Mouse (Mus musculus) liver, adult 2 months (tissue): Measurements from ENCODE around the gene Vpreb3. TPM values are rescaled to one million over a fixed set of nuclear protein-coding genes. Genes with fewer than 3 reads are reported as not detected.
A peak's percentile ranks its signal among the peaks of the same experiment; 100 is the strongest.

ENCODE experiments used
- DNase-seq: peaks from one replicate; pipeline ENCODE4 v3.0.0-alpha.2; 2011; ENCODE audit warnings: low read depth, low spot score; ENCODE audit errors: extremely low read depth
- H3K27ac ChIP-seq: fragments of 200-500 bp; replicated peaks from 2 replicates; pipeline ENCODE4 v1.5.1; 2012; ENCODE audit warnings: low read depth, mild to moderate bottlenecking, control low read depth, inconsistent platforms, low read length; ENCODE audit not compliant: insufficient read depth
- H3K27me3 ChIP-seq: fragments of 200-500 bp; 2 replicates; pipeline ENCODE4 v1.6.1; 2012; ENCODE audit warnings: mild to moderate bottlenecking, moderate library complexity, low read length, inconsistent platforms; ENCODE audit not compliant: control insufficient read depth, insufficient read depth
- H3K36me3 ChIP-seq: fragments of 200-500 bp; 2 replicates; pipeline ENCODE4 v1.6.1; 2012; ENCODE audit warnings: low read length, inconsistent platforms; ENCODE audit not compliant: control insufficient read depth, insufficient read depth
- H3K4me1 ChIP-seq: fragments of 200-500 bp; 2 replicates; pipeline ENCODE4 v1.6.1; 2011; ENCODE audit warnings: low read length; ENCODE audit not compliant: control insufficient read depth, insufficient read depth
- H3K4me3 ChIP-seq: fragments of 200-500 bp; 2 replicates; pipeline ENCODE4 v1.5.1; 2011; ENCODE audit warnings: low read depth, mild to moderate bottlenecking, control low read depth, low read length, moderate library complexity; ENCODE audit not compliant: insufficient read depth
- H3K79me2 ChIP-seq: fragments of 200-500 bp; 2 replicates; pipeline ENCODE4 v1.6.1; 2012; ENCODE audit warnings: inconsistent platforms, mild to moderate bottlenecking, low read length, moderate library complexity; ENCODE audit not compliant: control insufficient read depth, insufficient read depth
- H3K9ac ChIP-seq: fragments of 200-500 bp; 2 replicates; pipeline ENCODE4 v1.6.1; 2012; ENCODE audit warnings: low read depth, mild to moderate bottlenecking, control low read depth, inconsistent platforms, low read length
- CTCF ChIP-seq: fragments of 200-500 bp; IDR thresholded peaks from 2 replicates; pipeline ENCODE4 v1.5.1; 2011; ENCODE audit warnings: low read depth, low read length, control low read depth
- POLR2A ChIP-seq: fragments of 200-500 bp; IDR thresholded peaks from 2 replicates; pipeline ENCODE4 v1.6.1; 2011; ENCODE audit warnings: low read length, control low read depth; ENCODE audit not compliant: insufficient read depth; ENCODE audit errors: extremely low read depth
- WGBS: fragments of 180-500 bp; shearing (Covaris S2); methylation state at CpG from one replicate; pipeline ENCODE4 v1.1.7; 2018; 5-methylcytosine and 5-hydroxymethylcytosine counted together
- polyA plus RNA-seq: library from polyadenylated mRNA; depleted of rRNA; stranded (reverse); fragments of >200 nt; gene quantifications from 2 replicates; pipeline ENCODE4 v1.2.3, GENCODE M21; 2012
- total RNA-seq: library from RNA; depleted of rRNA; stranded (reverse); fragments of >200 nt; gene quantifications from 2 replicates; pipeline ENCODE4 v1.2.3, GENCODE M21; 2014

Vpreb3 gene
- total and polyA plus RNA-seq, 2 experiments: 0.55 to 2.0 TPM

GRCm38 (mm10) chr10:75934991-75935390 is 7.9 kb upstream of the Vpreb3 start:
- Histone ChIP-seq H3K9ac (peak overlapping the region; percentile 73; the same call in 1 of the 2 replicates), H3K4me3 (no peak overlapping the region; the same call in 1 of the 2 replicates)
- 35% methylated on average over 1 of the region's 1 CpGs for WGBS

GRCm38 (mm10) chr10:75935680-75936541 is 6.9 kb upstream of the Vpreb3 start, which contains the start of gene Mmp11:
Mmp11 (minus strand) TSS chr10:75936496.
- Histone ChIP-seq H3K36me3 (peaks cover 2% of the 10 kb centered on the region), H3K9ac (peak within 1 kb of the TSS; percentile 81), H3K27me3 (no peaks in the 10 kb centered on the region), H3K4me1 (peaks cover 13% of the 10 kb centered on the region), H3K79me2 (peaks cover 7% of the 10 kb centered on the region; the same call in 1 of the 2 replicates), H3K4me3 (peak within 1 kb of the TSS; percentile 67), H3K27ac (peak within 1 kb of the TSS; percentile 98)
- TF ChIP-seq CTCF (no peak), POLR2A (peak; percentile 95)
- 7% methylated on average over 51 of the region's 51 CpGs for WGBS
- peak; percentile 96 for DNase-seq

More at GRCm38 (mm10) chr10:75934991-75935390, 7.9 kb upstream of the Vpreb3 start:
- Histone ChIP-seq H3K36me3 (peaks cover 2% of the 10 kb centered on the region), H3K79me2 (peaks cover 7% of the 10 kb centered on the region; the same call in 1 of the 2 replicates), H3K27ac (peak overlapping the region; percentile 98), H3K27me3 (no peaks in the 10 kb centered on the region), H3K4me1 (peaks cover 13% of the 10 kb centered on the region)
- peak; percentile 94 for DNase-seq
- TF ChIP-seq POLR2A (no peak), CTCF (no peak)

- H3K4me1 ChIP-seq: peaks cover 13% of the 10 kb centered on the region
- TF ChIP-seq POLR2A (no peak), CTCF (no peak)
Observed at GRCm38 (mm10) chr10:75936909-75937667, 5.8 kb upstream of the Vpreb3 start.

GRCm38 (mm10) chr10:75937851-75938643 is 4.8 kb upstream of the Vpreb3 start:
- Histone ChIP-seq H3K36me3 (peaks cover 2% of the 10 kb centered on the region), H3K79me2 (peaks cover 7% of the 10 kb centered on the region; the same call in 1 of the 2 replicates), H3K9ac (peak overlapping the region; percentile 81), H3K4me3 (peak overlapping the region; percentile 67), H3K27ac (peak overlapping the region; percentile 80), H3K4me1 (peaks cover 11% of the 10 kb centered on the region), H3K27me3 (no peaks in the 10 kb centered on the region)
- no peak for TF ChIP-seq CTCF
- TF ChIP-seq POLR2A: no peak
- WGBS: 16% methylated on average over 10 of the region's 10 CpGs
- peak; percentile 95 for DNase-seq

More at GRCm38 (mm10) chr10:75936909-75937667, 5.8 kb upstream of the Vpreb3 start:
- Histone ChIP-seq H3K4me3 (peak overlapping the region; percentile 67), H3K9ac (peak overlapping the region; percentile 81), H3K27me3 (no peaks in the 10 kb centered on the region), H3K36me3 (peaks cover 2% of the 10 kb centered on the region), H3K79me2 (peaks cover 7% of the 10 kb centered on the region; the same call in 1 of the 2 replicates), H3K27ac (peak overlapping the region; percentile 88)
- DNase-seq: peak; percentile 97
- WGBS: 30% methylated on average over 18 of the region's 18 CpGs
